Mouse (Mus musculus): ENCODE measurements around the gene Gipc2. TPM values are rescaled to one million over a fixed set of nuclear protein-coding genes. Genes with fewer than 3 reads are reported as not detected.

Gene Gipc2
- polyA plus RNA-seq, 1 experiment from 2014 or later, result 96.5 TPM

DNA sequence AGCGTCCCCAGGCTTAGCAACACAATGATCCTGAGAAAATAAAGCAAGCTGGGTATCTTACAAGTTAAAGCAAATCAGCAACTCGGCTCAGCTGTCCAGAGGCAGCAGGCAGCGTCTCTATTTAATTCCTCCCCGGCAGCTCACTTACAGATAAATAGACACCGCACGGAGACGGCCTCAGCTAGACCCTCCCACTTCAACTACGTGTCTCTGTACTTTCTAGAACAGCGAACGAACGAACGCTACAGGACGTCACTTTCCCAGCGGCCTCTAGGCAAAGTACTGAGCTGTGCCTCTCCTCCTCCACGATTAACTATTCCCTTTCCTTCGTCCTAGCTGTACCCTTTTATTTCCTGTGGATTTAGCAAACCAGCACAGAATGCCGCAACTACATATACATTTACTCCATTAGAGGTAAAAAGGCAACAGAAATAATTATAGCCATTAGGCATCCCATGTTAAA lies 27.6 kb upstream of the Gipc2 start:
- peak overlapping the region; percentile 94 for H3K27ac ChIP-seq (ENCODE audit: low read depth)
- H3K4me1 ChIP-seq (replicated peaks; ENCODE audit: control insufficient read depth, insufficient read depth, low read length), result peaks cover 14% of the 10 kb centered on the region; the same call in 1 of the 2 replicates
- no peaks in the 10 kb centered on the region for H3K27me3 ChIP-seq (replicated peaks; ENCODE audit: control insufficient read depth, insufficient read depth, low read length)
- ATAC-seq (replicated peaks; ENCODE audit: low FRiP score, low TSS enrichment, low read depth) (peak; percentile 93), DNase-seq (ENCODE audit: low spot score) (peak; percentile 88)
- H3K4me2 ChIP-seq (ENCODE audit: low read length), result peak overlapping the region; percentile 68
- no peaks in the 10 kb centered on the region for H3K36me3 ChIP-seq (ENCODE audit: control insufficient read depth, insufficient read depth, low read length)
- no peaks in the 10 kb centered on the region for H3K9me3 ChIP-seq (ENCODE audit: control insufficient read depth, low read length)
- H3K4me3 ChIP-seq (ENCODE audit: low read depth, low read length), result peak overlapping the region; percentile 65
- peak overlapping the region; percentile 74 for H3K9ac ChIP-seq (ENCODE audit: low read length)
- under 1% methylated on average over 17 of the region's 17 CpGs for WGBS

DNA sequence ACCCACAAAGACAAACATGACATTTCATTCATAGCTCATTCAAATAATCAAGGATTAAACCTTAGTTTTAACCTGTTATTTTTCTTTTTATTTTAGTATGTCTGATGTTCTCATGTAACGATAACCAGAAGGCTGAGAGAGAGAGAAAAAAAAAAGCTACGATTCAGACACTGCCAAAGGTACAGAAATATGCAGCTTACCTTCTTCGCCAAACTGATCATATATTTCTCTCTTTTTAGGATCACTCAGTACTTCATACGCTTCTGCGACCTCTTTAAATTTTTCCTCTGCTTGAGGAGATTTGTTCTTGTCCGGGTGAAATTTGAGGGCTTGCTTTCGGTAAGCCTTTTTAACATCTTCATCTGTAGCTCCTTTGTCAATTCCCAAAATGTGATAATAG lies 27.1 kb upstream of the Gipc2 start:
- under 1% methylated on average over 7 of the region's 7 CpGs for WGBS

DNA sequence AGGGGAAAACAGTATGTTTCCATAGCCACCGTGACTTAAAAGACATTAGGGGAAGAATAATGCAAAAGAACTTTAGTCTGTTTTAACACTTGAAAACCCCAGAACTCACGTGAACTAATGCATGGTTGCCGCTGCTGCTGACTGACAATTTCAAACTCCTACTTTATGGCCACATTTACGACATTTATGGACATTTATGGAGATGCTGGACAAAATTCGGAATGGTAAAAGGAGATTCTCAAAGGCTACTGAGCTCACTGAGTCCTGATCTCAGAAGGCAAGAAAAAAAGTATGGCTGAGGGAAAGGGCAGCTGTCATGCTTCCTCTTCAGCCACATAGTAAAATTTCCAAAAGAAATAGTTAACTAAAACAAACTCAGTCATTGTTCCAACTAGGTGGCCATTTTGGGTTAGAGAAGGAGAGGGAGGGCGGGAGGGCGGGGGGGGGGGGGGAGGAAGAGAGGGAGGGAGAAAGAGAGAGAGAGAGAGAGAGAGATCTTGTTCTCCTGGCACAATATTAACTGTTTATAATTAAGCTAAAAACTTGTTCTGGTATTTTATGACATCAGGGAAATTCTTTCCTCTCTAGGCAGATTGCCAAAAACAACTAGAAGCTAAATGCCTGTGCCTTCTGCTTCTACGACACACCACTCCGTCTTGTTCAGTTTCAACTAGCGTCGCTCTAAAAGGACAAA lies 26.4 kb upstream of the Gipc2 start:
- H3K27me3 ChIP-seq (replicated peaks; ENCODE audit: control insufficient read depth, insufficient read depth, low read length), result no peaks in the 10 kb centered on the region
- H3K9ac ChIP-seq (ENCODE audit: low read length), result peak overlapping the region; percentile 38
- H3K27ac ChIP-seq (ENCODE audit: low read depth), result peak overlapping the region; percentile 70
- peak overlapping the region; percentile 50 for H3K4me2 ChIP-seq (ENCODE audit: low read length)
- DNase-seq (ENCODE audit: low spot score) (no peak), ATAC-seq (replicated peaks; ENCODE audit: low FRiP score, low TSS enrichment, low read depth) (no peak)
- H3K4me3 ChIP-seq (ENCODE audit: low read depth, low read length), result peak overlapping the region; percentile 65
- no peaks in the 10 kb centered on the region for H3K9me3 ChIP-seq (ENCODE audit: control insufficient read depth, low read length)
- no peaks in the 10 kb centered on the region for H3K36me3 ChIP-seq (ENCODE audit: control insufficient read depth, insufficient read depth, low read length)
- H3K4me1 ChIP-seq (replicated peaks; ENCODE audit: control insufficient read depth, insufficient read depth, low read length), result peaks cover 15% of the 10 kb centered on the region; the same call in 1 of the 2 replicates
- WGBS, result 4% methylated on average over 9 of the region's 11 CpGs

More for the DNA sequence above, 27.1 kb upstream of the Gipc2 start:
- Histone ChIP-seq H3K4me2 (ENCODE audit: low read length) (peak overlapping the region; percentile 68), H3K4me3 (ENCODE audit: low read depth, low read length) (peak overlapping the region; percentile 65), H3K9ac (ENCODE audit: low read length) (peak overlapping the region; percentile 74), H3K27me3 (replicated peaks; ENCODE audit: control insufficient read depth, insufficient read depth, low read length) (no peaks in the 10 kb centered on the region), H3K27ac (ENCODE audit: low read depth) (peak overlapping the region; percentile 94), H3K36me3 (ENCODE audit: control insufficient read depth, insufficient read depth, low read length) (no peaks in the 10 kb centered on the region), H3K9me3 (ENCODE audit: control insufficient read depth, low read length) (no peaks in the 10 kb centered on the region), H3K4me1 (replicated peaks; ENCODE audit: control insufficient read depth, insufficient read depth, low read length) (peaks cover 15% of the 10 kb centered on the region; the same call in 1 of the 2 replicates)
- DNase-seq (ENCODE audit: low spot score) (no peak), ATAC-seq (replicated peaks; ENCODE audit: low FRiP score, low TSS enrichment, low read depth) (no peak)

DNA sequence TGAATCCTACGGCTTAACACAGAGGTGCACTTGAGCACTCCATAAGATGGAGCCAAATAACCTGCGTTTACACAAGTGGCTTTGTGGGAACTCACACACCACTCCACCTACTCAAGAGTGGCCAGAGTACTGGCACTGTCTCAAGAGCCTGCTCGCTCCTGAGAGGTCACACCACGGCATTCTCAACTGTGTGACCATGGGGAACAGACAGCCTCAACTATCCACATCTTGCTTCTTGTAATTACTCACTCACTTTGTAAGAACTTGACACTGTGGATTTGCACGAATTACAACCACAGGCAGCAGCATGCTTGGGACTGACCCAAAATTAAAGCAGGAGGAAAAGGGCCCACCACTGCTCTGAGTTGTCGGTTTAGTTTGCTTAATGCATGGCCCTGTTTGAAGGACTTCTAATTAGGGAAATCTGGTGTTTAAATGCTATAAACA lies 25.8 kb upstream of the Gipc2 start:
- H3K4me3 ChIP-seq (ENCODE audit: low read depth, low read length), result peak overlapping the region; percentile 65
- peak overlapping the region; percentile 70 for H3K27ac ChIP-seq (ENCODE audit: low read depth)
- peak; percentile 45 for ATAC-seq (replicated peaks; ENCODE audit: low FRiP score, low TSS enrichment, low read depth)
- H3K4me1 ChIP-seq (replicated peaks; ENCODE audit: control insufficient read depth, insufficient read depth, low read length), result peaks cover 15% of the 10 kb centered on the region; the same call in 1 of the 2 replicates
- H3K4me2 ChIP-seq (ENCODE audit: low read length), result peak overlapping the region; percentile 50
- DNase-seq (ENCODE audit: low spot score), result no peak
- 6% methylated on average over 6 of the region's 6 CpGs for WGBS
- H3K27me3 ChIP-seq (replicated peaks; ENCODE audit: control insufficient read depth, insufficient read depth, low read length), result no peaks in the 10 kb centered on the region
- H3K36me3 ChIP-seq (ENCODE audit: control insufficient read depth, insufficient read depth, low read length), result peaks cover under 1% of the 10 kb centered on the region; the same call in 1 of the 2 replicates
- H3K9me3 ChIP-seq (ENCODE audit: control insufficient read depth, low read length), result no peaks in the 10 kb centered on the region
- peak overlapping the region; percentile 37 for H3K9ac ChIP-seq (ENCODE audit: low read length)

- peak overlapping the region; percentile 55; the same call in 1 of the 2 replicates for H3K27ac ChIP-seq (ENCODE audit: low read depth)
- ATAC-seq (replicated peaks; ENCODE audit: low FRiP score, low TSS enrichment, low read depth) (no peak), DNase-seq (ENCODE audit: low spot score) (no peak)
- no peaks in the 10 kb centered on the region for H3K27me3 ChIP-seq (replicated peaks; ENCODE audit: control insufficient read depth, insufficient read depth, low read length)
- H3K9me3 ChIP-seq (ENCODE audit: control insufficient read depth, low read length), result no peaks in the 10 kb centered on the region
- H3K4me2 ChIP-seq (ENCODE audit: low read length), result peak overlapping the region; percentile 50
- H3K4me3 ChIP-seq (ENCODE audit: low read depth, low read length), result peak overlapping the region; percentile 27
- WGBS, result 67% methylated on average over 9 of the region's 9 CpGs
- peak overlapping the region; percentile 29; the same call in 1 of the 2 replicates for H3K9ac ChIP-seq (ENCODE audit: low read length)
- H3K4me1 ChIP-seq (replicated peaks; ENCODE audit: control insufficient read depth, insufficient read depth, low read length), result peaks cover 15% of the 10 kb centered on the region; the same call in 1 of the 2 replicates
- peaks cover 10% of the 10 kb centered on the region for H3K36me3 ChIP-seq (ENCODE audit: control insufficient read depth, insufficient read depth, low read length)
Measured at GRCm38 (mm10) chr3:152190679-152191477, 24.8 kb upstream of the Gipc2 start.

DNA sequence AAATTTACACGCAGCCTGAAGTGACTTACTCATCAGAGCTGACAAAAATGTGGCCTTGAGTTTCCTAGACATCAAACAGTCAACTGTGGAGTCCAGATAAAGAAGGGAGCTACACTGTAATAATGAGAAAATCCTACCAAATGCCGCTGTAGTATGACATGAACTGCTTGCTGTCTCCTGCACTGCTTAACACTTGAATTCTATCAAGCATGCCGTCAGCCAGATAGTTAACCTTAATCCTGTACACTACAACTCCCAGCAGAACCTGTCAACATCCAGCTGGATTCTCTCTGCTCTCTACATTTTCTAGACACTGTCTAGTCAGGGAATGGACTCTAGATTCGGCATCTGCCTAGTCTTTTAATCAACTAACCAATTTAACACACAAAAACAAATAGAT lies 23.3 kb upstream of the Gipc2 start:
- ATAC-seq (replicated peaks; ENCODE audit: low FRiP score, low TSS enrichment, low read depth) (no peak), DNase-seq (ENCODE audit: low spot score) (no peak)
- Histone ChIP-seq H3K9me3 (ENCODE audit: control insufficient read depth, low read length) (no peaks in the 10 kb centered on the region), H3K36me3 (ENCODE audit: control insufficient read depth, insufficient read depth, low read length) (peaks cover 24% of the 10 kb centered on the region), H3K9ac (ENCODE audit: low read length) (no peak overlapping the region), H3K27ac (ENCODE audit: low read depth) (peak overlapping the region; percentile 66), H3K4me3 (ENCODE audit: low read depth, low read length) (no peak overlapping the region), H3K4me1 (replicated peaks; ENCODE audit: control insufficient read depth, insufficient read depth, low read length) (peaks cover 15% of the 10 kb centered on the region; the same call in 1 of the 2 replicates), H3K27me3 (replicated peaks; ENCODE audit: control insufficient read depth, insufficient read depth, low read length) (no peaks in the 10 kb centered on the region), H3K4me2 (ENCODE audit: low read length) (peak overlapping the region; percentile 20; the same call in 1 of the 2 replicates)
- 33% methylated on average over 4 of the region's 4 CpGs for WGBS

DNA sequence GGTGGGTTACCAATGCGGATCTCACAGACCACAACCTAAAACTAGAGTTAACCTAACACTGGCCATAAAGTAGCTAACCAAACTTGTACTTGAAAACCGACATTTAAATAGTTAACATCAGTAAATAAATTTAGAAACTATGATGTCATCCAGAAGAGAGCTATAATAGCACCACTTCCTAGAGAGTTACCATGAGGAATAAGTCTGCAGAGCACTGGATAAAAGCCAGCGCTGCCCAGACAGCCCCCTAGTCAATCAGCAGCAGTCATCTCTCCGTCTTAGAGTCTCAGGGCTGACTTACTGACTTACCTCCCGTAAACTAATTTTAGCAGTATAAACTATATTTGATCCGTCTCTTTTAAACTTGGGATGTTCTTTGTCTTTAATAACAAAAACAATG lies 20.1 kb upstream of the Gipc2 start:
- peaks cover 37% of the 10 kb centered on the region for H3K36me3 ChIP-seq (ENCODE audit: control insufficient read depth, insufficient read depth, low read length)
- H3K4me2 ChIP-seq (ENCODE audit: low read length), result no peak overlapping the region
- no peak overlapping the region for H3K9ac ChIP-seq (ENCODE audit: low read length)
- no peak overlapping the region for H3K4me3 ChIP-seq (ENCODE audit: low read depth, low read length)
- WGBS, result 62% methylated on average over 6 of the region's 6 CpGs
- ATAC-seq (replicated peaks; ENCODE audit: low FRiP score, low TSS enrichment, low read depth) (no peak), DNase-seq (ENCODE audit: low spot score) (no peak)
- H3K4me1 ChIP-seq (replicated peaks; ENCODE audit: control insufficient read depth, insufficient read depth, low read length), result peaks cover 12% of the 10 kb centered on the region; the same call in 1 of the 2 replicates
- H3K27ac ChIP-seq (ENCODE audit: low read depth), result no peak overlapping the region
- no peaks in the 10 kb centered on the region for H3K27me3 ChIP-seq (replicated peaks; ENCODE audit: control insufficient read depth, insufficient read depth, low read length)
- H3K9me3 ChIP-seq (ENCODE audit: control insufficient read depth, low read length), result no peaks in the 10 kb centered on the region

GRCm38 (mm10) chr3:152183522-152183921 lies 17.5 kb upstream of the Gipc2 start:
- no peaks in the 10 kb centered on the region for H3K4me1 ChIP-seq (replicated peaks; ENCODE audit: control insufficient read depth, insufficient read depth, low read length)
- 0 out of 2 replicates have a peak, but pooled peaks cover 3% of the 10 kb centered on the region for H3K9me3 ChIP-seq (ENCODE audit: control insufficient read depth, low read length)
- H3K4me3 ChIP-seq (ENCODE audit: low read depth, low read length), result no peak overlapping the region
- no peaks in the 10 kb centered on the region for H3K27me3 ChIP-seq (replicated peaks; ENCODE audit: control insufficient read depth, insufficient read depth, low read length)
- no peak overlapping the region for H3K27ac ChIP-seq (ENCODE audit: low read depth)
- 89% methylated on average over 9 of the region's 9 CpGs for WGBS
- no peak for ATAC-seq (replicated peaks; ENCODE audit: low FRiP score, low TSS enrichment, low read depth)
- H3K9ac ChIP-seq (ENCODE audit: low read length), result no peak overlapping the region
- peaks cover 37% of the 10 kb centered on the region for H3K36me3 ChIP-seq (ENCODE audit: control insufficient read depth, insufficient read depth, low read length)
- no peak overlapping the region for H3K4me2 ChIP-seq (ENCODE audit: low read length)
- no peak for DNase-seq (ENCODE audit: low spot score)

All from intestine, embryonic 14.5 days (tissue).